Mouse (Mus musculus): ENCODE results near the gene Foxd3. TPM values are rescaled to one million over a fixed set of nuclear protein-coding genes. Genes with fewer than 3 reads are reported as not detected.

Gene Foxd3
- polyA plus RNA-seq, 1 experiment, result not detected

DNA sequence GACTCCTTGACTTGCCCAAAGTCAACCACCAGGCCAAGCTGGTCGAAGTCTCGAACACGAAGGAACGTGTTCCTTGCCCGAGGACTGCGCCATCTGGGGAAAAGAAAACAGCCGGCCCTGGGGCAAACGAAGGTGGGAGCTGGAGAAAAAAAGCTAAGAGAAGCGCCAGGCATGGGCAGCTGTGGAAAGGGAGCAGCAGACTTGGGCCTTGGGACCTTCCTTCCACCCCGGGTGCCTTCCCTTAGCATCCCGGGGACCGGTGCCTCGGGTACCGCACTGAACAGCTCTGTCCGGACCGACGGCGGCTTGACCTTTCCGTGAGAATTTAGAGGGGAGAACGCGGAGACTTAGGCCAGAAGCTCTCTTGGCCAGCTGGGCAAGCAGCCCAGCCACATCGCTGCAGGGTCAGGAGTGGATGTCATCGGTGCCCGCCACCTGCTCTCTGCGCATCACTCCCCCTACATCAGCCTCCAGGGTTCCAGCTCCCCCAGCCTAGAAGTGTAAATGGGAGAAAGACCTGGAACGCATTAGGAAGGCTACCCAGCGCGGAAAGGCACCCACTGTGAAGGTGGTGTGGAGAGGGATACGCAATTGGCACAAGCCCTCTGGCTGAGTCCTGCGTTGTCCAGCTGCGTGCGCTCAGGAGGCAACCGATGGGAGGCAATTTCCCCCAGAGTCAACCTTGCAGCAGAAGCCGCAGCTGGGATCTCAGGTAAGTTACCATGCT, 6.9 kb downstream of the Foxd3 start:
- Histone ChIP-seq H3K4me1 (ENCODE audit: control insufficient read depth, insufficient read depth, low read length) (no peaks in the 10 kb centered on the region), H3K27ac (ENCODE audit: insufficient read depth, low read length) (no peak overlapping the region), H3K4me3 (ENCODE audit: insufficient read depth, low read length) (no peak overlapping the region)
- TF ChIP-seq CTCF (IDR thresholded peaks at IDR 0.05; ENCODE audit: extremely low read depth, insufficient read depth, low read length) (no peak), POLR2A (IDR thresholded peaks at IDR 0.05; ENCODE audit: extremely low read depth, insufficient read depth, low read length) (no peak)

DNA sequence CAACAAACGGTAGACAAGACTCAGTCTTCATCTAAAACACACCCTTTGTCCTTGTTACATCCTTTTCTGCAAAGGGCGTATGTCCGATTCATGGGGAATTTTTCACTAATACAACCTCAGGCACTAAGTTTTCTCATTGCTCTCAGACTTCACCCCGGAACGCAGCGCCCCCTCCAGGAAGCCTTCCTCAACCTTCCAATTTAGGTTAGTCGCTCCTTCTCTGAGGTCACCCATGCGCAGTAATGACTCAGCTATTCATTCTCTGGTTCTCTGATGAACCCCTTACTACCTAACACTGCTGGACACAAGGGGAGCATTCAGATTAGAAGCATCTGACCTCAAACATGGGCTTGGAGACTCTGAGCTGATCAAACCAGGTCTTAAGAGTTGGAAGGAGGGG, 7.6 kb downstream of the Foxd3 start:
- TF ChIP-seq CTCF (IDR thresholded peaks at IDR 0.05; ENCODE audit: extremely low read depth, insufficient read depth, low read length) (no peak), POLR2A (IDR thresholded peaks at IDR 0.05; ENCODE audit: extremely low read depth, insufficient read depth, low read length) (no peak)
- no peak overlapping the region for H3K27ac ChIP-seq (ENCODE audit: insufficient read depth, low read length)
- no peak overlapping the region for H3K4me3 ChIP-seq (ENCODE audit: insufficient read depth, low read length)
- H3K4me1 ChIP-seq (ENCODE audit: control insufficient read depth, insufficient read depth, low read length), result no peaks in the 10 kb centered on the region

GRCm38 (mm10) chr4:99670203-99670851, 14.2 kb downstream of the Foxd3 start:
- Histone ChIP-seq H3K27ac (ENCODE audit: insufficient read depth, low read length) (no peak overlapping the region), H3K4me3 (ENCODE audit: insufficient read depth, low read length) (no peak overlapping the region), H3K4me1 (ENCODE audit: control insufficient read depth, insufficient read depth, low read length) (no peaks in the 10 kb centered on the region)
- TF ChIP-seq CTCF (IDR thresholded peaks at IDR 0.05; ENCODE audit: extremely low read depth, insufficient read depth, low read length) (no peak), POLR2A (IDR thresholded peaks at IDR 0.05; ENCODE audit: extremely low read depth, insufficient read depth, low read length) (no peak)

DNA sequence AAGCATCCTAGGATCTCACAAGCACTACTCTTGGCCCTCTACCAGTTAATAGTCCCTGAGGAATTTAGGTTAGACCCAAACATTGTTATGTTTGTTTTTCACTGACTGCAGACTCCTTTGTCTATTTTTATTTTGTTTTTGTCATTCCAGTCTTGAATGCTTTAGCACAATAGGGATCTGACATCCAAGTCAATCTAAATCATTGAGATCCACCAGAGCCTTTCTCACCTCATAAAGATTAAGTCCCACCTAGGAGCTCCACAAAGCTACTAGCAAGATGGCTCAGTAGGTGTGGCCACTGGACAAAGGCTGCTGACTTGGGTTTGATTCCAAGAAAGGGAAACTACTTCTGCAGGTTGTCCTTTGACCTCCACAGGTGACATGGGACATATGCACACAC, 19.1 kb downstream of the Foxd3 start:
- no peak overlapping the region for H3K27ac ChIP-seq (ENCODE audit: insufficient read depth, low read length)
- TF ChIP-seq POLR2A (IDR thresholded peaks at IDR 0.05; ENCODE audit: extremely low read depth, insufficient read depth, low read length), result no peak
- TF ChIP-seq CTCF (IDR thresholded peaks at IDR 0.05; ENCODE audit: extremely low read depth, insufficient read depth, low read length), result no peak
- H3K4me1 ChIP-seq (ENCODE audit: control insufficient read depth, insufficient read depth, low read length), result no peaks in the 10 kb centered on the region
- H3K4me3 ChIP-seq (ENCODE audit: insufficient read depth, low read length), result no peak overlapping the region

GRCm38 (mm10) chr4:99683941-99684340, 27.8 kb downstream of the Foxd3 start:
- Histone ChIP-seq H3K4me1 (ENCODE audit: control insufficient read depth, insufficient read depth, low read length) (no peaks in the 10 kb centered on the region), H3K27ac (ENCODE audit: insufficient read depth, low read length) (no peak overlapping the region), H3K4me3 (ENCODE audit: insufficient read depth, low read length) (no peak overlapping the region)
- TF ChIP-seq CTCF (IDR thresholded peaks at IDR 0.05; ENCODE audit: extremely low read depth, insufficient read depth, low read length), result no peak
- no peak for TF ChIP-seq POLR2A (IDR thresholded peaks at IDR 0.05; ENCODE audit: extremely low read depth, insufficient read depth, low read length)

DNA sequence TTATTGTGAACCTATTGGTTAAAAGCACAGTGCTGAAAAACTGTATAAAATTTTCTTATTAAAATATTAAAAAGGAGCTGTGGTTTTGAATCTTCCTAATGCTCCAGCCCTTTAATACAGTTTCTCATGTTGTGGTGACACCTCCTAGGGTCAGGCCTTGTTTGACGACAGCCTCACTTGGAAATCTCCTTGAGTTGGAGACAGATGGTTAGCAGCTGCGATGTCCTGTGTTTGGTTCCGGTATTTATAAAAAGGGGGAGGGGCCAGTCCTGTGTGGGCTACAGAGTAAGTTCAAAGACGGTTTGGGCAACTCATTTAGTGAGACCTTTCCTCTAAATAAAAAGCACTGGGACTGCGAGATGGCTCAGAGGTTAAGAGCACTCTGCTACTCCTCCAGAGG, 30.2 kb downstream of the Foxd3 start:
- TF ChIP-seq CTCF (IDR thresholded peaks at IDR 0.05; ENCODE audit: extremely low read depth, insufficient read depth, low read length) (no peak), POLR2A (IDR thresholded peaks at IDR 0.05; ENCODE audit: extremely low read depth, insufficient read depth, low read length) (no peak)
- no peak overlapping the region for H3K27ac ChIP-seq (ENCODE audit: insufficient read depth, low read length)

More for the DNA sequence above, 30.2 kb downstream of the Foxd3 start:
- no peaks in the 10 kb centered on the region for H3K4me1 ChIP-seq (ENCODE audit: control insufficient read depth, insufficient read depth, low read length)
- no peak overlapping the region for H3K4me3 ChIP-seq (ENCODE audit: insufficient read depth, low read length)

Other genes starting within 250 kb of the Foxd3 start
- gene Alg6, start 59.4 kb downstream of the Foxd3 start, polyA plus RNA-seq (2012; rRNA removed), result 13.3 TPM in 2 replicates
- gene Efcab7, start 172.9 kb downstream of the Foxd3 start, polyA plus RNA-seq (2012; rRNA removed), result 6.0 and 7.2 TPM in 2 replicates